Mouse (Mus musculus): Measurements from ENCODE around the gene Hrg. TPM values are rescaled to one million over a fixed set of nuclear protein-coding genes. Genes with fewer than 3 reads are reported as not detected.
"Not testable (repeated sequence)": the region's sequence is repeated elsewhere in the genome, so short reads cannot be mapped to it uniquely, and the experiment has no call there.

Hrg gene
- polyA plus RNA-seq, 1 experiment: not detected

DNA sequence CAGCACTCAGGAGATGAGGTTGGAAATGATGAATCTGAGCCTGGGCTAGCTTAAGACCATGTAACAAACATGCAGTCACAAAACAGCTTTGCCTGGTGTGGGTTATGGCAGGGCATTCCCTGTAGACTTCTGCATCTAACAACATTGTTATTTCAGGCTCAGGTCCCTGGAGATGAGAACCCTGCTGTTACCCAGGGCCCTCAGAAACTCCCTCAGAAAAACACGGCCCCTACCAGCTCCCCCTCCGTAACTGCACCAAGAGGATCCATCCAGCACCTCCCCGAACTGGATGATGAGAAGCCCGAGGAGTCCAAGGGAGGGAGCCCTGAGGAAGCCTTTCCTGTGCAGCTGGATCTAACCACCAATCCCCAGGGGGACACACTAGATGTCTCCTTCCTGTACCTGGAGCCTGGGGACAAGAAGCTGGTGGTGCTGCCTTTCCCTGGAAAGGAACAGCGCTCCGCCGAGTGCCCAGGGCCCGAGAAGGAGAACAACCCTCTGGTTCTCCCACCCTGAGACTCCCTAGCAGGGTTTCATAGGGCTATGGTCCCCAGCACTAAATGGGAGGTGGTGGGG is 11.7 kb upstream of the Hrg start:
- Histone ChIP-seq H3K27ac (replicated peaks; ENCODE audit: low read depth, low read length) (no peak overlapping the region), H3K4me1 (ENCODE audit: control insufficient read depth, insufficient read depth, insufficient read length, low read length) (no peaks in the 10 kb centered on the region), H3K4me3 (ENCODE audit: insufficient read depth, low read depth, low read length) (no peak overlapping the region)

GRCm38 (mm10) chr16:22941825-22942476 is 8.9 kb upstream of the Hrg start:
- H3K4me1 ChIP-seq (ENCODE audit: control insufficient read depth, insufficient read depth, insufficient read length, low read length); H3K27ac ChIP-seq (replicated peaks; ENCODE audit: low read depth, low read length); H3K4me3 ChIP-seq (ENCODE audit: insufficient read depth, low read depth, low read length): not testable (repeated sequence)

- no peak overlapping the region for H3K4me3 ChIP-seq (ENCODE audit: insufficient read depth, low read depth, low read length)
- H3K4me1 ChIP-seq (ENCODE audit: control insufficient read depth, insufficient read depth, insufficient read length, low read length): no peaks in the 10 kb centered on the region
- no peak overlapping the region for H3K27ac ChIP-seq (replicated peaks; ENCODE audit: low read depth, low read length)
Observed at GRCm38 (mm10) chr16:22947371-22947770, 3.5 kb upstream of the Hrg start.

DNA sequence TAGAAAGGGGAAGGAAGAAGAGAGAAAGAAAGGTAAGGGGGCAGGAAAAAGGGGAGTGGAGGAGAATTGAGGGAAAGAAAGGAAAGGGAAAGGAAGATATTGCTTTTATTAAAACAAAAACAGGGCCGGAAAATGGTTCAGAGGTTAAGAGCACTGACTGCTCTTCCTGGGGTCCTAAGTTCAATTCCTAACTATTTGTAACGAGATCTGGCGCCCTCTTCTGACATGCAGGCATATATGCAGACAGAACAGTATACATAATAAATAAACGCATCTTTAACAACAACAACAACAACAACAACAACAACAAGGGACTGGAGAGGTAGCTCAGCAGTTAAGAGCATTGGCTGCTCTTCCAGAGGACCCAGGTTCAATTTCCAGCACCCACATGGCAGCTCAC is 2.2 kb downstream of the Hrg start:
- no peak overlapping the region for H3K4me3 ChIP-seq (ENCODE audit: insufficient read depth, low read depth, low read length)
- no peak overlapping the region for H3K27ac ChIP-seq (replicated peaks; ENCODE audit: low read depth, low read length)
- no peaks in the 10 kb centered on the region for H3K4me1 ChIP-seq (ENCODE audit: control insufficient read depth, insufficient read depth, insufficient read length, low read length)

DNA sequence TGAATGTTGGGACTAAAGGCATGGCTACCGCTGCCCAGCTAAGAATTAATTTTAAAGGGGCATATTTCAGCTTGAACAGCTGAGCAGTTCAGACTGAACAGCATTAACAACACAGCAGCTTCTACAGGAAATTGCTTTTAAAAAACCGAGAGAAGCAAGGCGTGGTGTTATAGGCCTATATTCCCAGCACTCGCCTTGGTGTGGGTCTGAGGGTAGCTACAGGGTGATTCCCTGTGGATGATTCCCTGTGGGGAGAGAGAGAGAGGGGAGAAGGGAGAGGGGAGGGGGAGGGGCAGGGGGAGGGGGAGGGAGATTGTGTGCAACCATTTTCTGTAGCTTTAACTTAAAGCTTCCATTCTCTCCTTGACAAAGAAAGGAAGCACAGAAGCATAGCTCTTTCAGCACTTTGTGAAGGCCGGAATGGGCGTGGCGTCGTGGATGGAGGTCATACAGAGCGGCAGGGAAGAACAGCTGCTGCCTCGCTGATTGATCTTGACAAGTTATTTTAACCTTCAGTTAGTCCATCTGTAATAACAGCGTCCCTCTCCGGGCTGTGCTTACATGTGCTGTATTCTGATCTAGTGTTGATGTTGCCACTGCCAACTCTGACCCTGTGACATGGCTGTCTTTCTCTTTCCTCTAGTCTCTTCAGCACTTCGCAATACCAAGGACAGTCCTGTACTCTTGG is 4.7 kb downstream of the Hrg start:
- Histone ChIP-seq H3K4me3 (ENCODE audit: insufficient read depth, low read depth, low read length) (no peak overlapping the region), H3K4me1 (ENCODE audit: control insufficient read depth, insufficient read depth, insufficient read length, low read length) (no peaks in the 10 kb centered on the region), H3K27ac (replicated peaks; ENCODE audit: low read depth, low read length) (no peak overlapping the region)

DNA sequence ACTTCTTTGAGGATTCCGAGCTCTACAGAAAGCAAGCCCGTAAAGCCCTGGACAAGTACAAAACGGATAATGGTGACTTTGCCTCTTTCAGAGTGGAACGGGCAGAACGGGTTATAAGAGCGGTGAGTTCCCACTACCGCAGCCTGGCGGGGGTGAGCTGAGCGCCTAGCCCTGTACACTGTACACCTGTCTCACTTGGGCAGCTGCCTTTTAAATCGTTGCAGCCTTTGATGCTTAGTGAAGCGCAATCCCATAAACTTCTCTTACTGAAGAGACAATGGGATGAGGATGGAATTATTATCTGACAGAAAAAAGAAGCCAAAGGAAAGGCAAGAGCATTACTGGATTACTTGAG is 5.2 kb downstream of the Hrg start:
- Histone ChIP-seq H3K4me1 (ENCODE audit: control insufficient read depth, insufficient read depth, insufficient read length, low read length) (no peaks in the 10 kb centered on the region), H3K27ac (replicated peaks; ENCODE audit: low read depth, low read length) (no peak overlapping the region), H3K4me3 (ENCODE audit: insufficient read depth, low read depth, low read length) (no peak overlapping the region)

GRCm38 (mm10) chr16:22961073-22961472 is 10.2 kb downstream of the Hrg start:
- no peaks in the 10 kb centered on the region for H3K4me1 ChIP-seq (ENCODE audit: control insufficient read depth, insufficient read depth, insufficient read length, low read length)
- H3K4me3 ChIP-seq (ENCODE audit: insufficient read depth, low read depth, low read length): no peak overlapping the region
- no peak overlapping the region for H3K27ac ChIP-seq (replicated peaks; ENCODE audit: low read depth, low read length)

- Histone ChIP-seq H3K4me3 (ENCODE audit: insufficient read depth, low read depth, low read length) (no peak overlapping the region), H3K27ac (replicated peaks; ENCODE audit: low read depth, low read length) (no peak overlapping the region), H3K4me1 (ENCODE audit: control insufficient read depth, insufficient read depth, insufficient read length, low read length) (no peaks in the 10 kb centered on the region)
Observed at GRCm38 (mm10) chr16:22962256-22962655, 11.4 kb downstream of the Hrg start.

DNA sequence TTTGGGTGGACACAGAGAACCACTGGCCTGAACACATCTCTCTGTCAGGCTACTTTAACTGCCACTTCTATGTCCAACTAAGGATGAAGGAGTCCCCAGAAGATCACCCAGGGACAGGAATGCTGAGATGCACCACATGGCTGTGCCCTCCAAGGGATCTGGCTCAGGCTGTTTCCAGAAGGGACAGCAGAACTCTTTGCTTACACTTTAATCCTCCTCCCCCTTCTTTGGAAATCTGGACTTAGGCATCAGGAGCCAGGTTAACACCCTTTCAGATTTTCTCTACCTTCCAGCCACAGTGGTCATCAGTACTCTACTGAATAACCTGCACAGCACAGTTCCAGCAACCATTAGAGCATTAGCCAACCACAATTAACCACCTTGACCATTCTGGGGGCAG is 12.4 kb downstream of the Hrg start:
- Histone ChIP-seq H3K27ac (replicated peaks; ENCODE audit: low read depth, low read length) (no peak overlapping the region), H3K4me3 (ENCODE audit: insufficient read depth, low read depth, low read length) (no peak overlapping the region), H3K4me1 (ENCODE audit: control insufficient read depth, insufficient read depth, insufficient read length, low read length) (no peaks in the 10 kb centered on the region)

DNA sequence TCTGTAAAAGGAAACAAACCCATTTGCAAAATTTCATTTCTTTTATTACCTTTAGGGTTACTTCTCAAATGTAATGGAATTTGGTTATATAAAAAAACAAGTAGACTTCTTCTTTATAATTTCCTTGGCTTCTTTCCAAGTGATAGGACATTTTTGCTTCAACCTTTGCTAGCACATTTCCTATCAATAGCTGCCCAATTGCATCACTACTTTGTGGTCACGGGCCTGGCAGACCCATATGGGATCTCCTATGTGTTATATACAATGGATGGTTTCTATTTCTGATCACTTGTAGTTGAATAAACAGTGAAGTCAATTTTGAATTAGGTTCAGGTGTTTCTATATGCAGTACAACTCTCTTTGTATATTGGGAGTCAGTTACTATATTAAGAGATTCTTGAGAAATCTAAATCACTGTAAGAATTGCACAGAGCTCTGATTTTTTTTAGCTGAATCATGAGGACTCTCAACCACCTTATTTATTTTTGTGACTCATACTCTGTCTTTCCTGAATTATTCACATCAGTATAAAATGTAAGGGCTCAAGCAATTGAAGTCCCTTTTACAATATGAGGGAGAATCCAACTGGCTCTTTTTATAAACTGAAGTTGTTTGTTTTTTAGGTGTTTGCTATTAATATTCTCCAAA is 16.6 kb downstream of the Hrg start:
- no peaks in the 10 kb centered on the region for H3K4me1 ChIP-seq (ENCODE audit: control insufficient read depth, insufficient read depth, insufficient read length, low read length)
- H3K4me3 ChIP-seq (ENCODE audit: insufficient read depth, low read depth, low read length): no peak overlapping the region
- no peak overlapping the region for H3K27ac ChIP-seq (replicated peaks; ENCODE audit: low read depth, low read length)

DNA sequence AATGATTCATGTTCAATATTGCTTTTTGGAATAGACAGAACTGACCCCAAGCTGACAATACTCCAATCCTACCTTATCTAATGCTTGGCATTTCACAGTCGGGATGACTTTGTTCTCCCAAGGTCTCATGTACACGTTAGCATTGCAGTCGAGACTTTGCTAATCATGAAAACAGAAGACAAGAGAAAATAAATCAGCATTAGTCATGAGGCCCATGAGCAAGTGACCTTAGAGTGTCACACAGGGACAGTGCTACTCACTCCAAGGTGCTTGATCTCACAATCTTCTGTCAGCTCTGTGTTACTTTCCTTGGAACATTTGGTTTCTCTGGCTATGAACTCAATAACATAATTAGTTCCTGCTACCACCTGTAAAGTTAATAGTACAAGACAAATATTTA is 46.1 kb downstream of the Hrg start:
- not testable (repeated sequence) for H3K27ac ChIP-seq (replicated peaks; ENCODE audit: low read depth, low read length); H3K4me3 ChIP-seq (ENCODE audit: insufficient read depth, low read depth, low read length); H3K4me1 ChIP-seq (ENCODE audit: control insufficient read depth, insufficient read depth, insufficient read length, low read length)

Other genes with a start within 250 kb of the Hrg start
- gene Crygs, start 139.5 kb upstream of the Hrg start, polyA plus RNA-seq (2012; ENCODE audit: insufficient read depth, insufficient read length, missing spikeins): not detected in 2 replicates
- 9.1 and 10.6 TPM in 2 replicates for gene Tbccd1, start 93.4 kb upstream of the Hrg start, polyA plus RNA-seq (2012; ENCODE audit: insufficient read depth, insufficient read length, missing spikeins)
- gene Dnajb11, start 93.2 kb upstream of the Hrg start, polyA plus RNA-seq (2012; ENCODE audit: insufficient read depth, insufficient read length, missing spikeins): 26.8 and 27.2 TPM in 2 replicates
- gene Ahsg, start 59.8 kb upstream of the Hrg start, polyA plus RNA-seq (2012; ENCODE audit: insufficient read depth, insufficient read length, missing spikeins): 3.4 TPM in 1 of 2 replicates, not detected in the other
- gene Fetub, start 32.7 kb upstream of the Hrg start, polyA plus RNA-seq (2012; ENCODE audit: insufficient read depth, insufficient read length, missing spikeins): 1.4 and 2.8 TPM in 2 replicates
- gene Kng2, start 78.4 kb downstream of the Hrg start, polyA plus RNA-seq (2012; ENCODE audit: insufficient read depth, insufficient read length, missing spikeins): 169 and 284 TPM in 2 replicates
- 0.88 and 1.6 TPM in 2 replicates for gene Kng1, start 106.8 kb downstream of the Hrg start, polyA plus RNA-seq (2012; ENCODE audit: insufficient read depth, insufficient read length, missing spikeins)
- 287 and 288 TPM in 2 replicates for gene Eif4a2, start 156.4 kb downstream of the Hrg start, polyA plus RNA-seq (2012; ENCODE audit: insufficient read depth, insufficient read length, missing spikeins)
- 13.8 and 15.6 TPM in 2 replicates for gene Rfc4, start 176.7 kb downstream of the Hrg start, polyA plus RNA-seq (2012; ENCODE audit: insufficient read depth, insufficient read length, missing spikeins)
- 1,590 and 1,771 TPM in 2 replicates for gene Adipoq, start 195.5 kb downstream of the Hrg start, polyA plus RNA-seq (2012; ENCODE audit: insufficient read depth, insufficient read length, missing spikeins)